Mouse (Mus musculus) heart, embryonic 16.5 days (tissue): Measurements from ENCODE around the gene Fndc3b. TPM values are rescaled to one million over a fixed set of nuclear protein-coding genes. Genes with fewer than 3 reads are reported as not detected.

Source experiments
- ATAC-seq: fragments of 200-750 bp; cut with Nextera tagmentation; replicated peaks from 2 replicates; pipeline ENCODE4 v1.8.0; 2017; ENCODE audit warnings: moderate number of reproducible peaks; ENCODE audit not compliant: insufficient read depth, low FRiP score; ENCODE audit errors: extremely low read depth
- H3K27ac ChIP-seq: fragments of 300-500 bp; sonication (generic); 2 replicates; pipeline ENCODE4 v1.5.1; 2014; ENCODE audit warnings: mild to moderate bottlenecking, low read length, control low read depth, moderate library complexity
- H3K27me3 ChIP-seq: fragments of 300-500 bp; sonication (generic); 2 replicates; pipeline ENCODE4 v1.6.1; 2014; ENCODE audit warnings: low read length, mixed read lengths; ENCODE audit not compliant: control insufficient read depth, insufficient read depth
- H3K36me3 ChIP-seq: fragments of 300-500 bp; sonication (generic); 2 replicates; pipeline ENCODE4 v1.6.1; 2014; ENCODE audit not compliant: control insufficient read depth, insufficient read depth
- H3K4me1 ChIP-seq: fragments of 300-500 bp; sonication (generic); 2 replicates; pipeline ENCODE4 v1.6.1; 2014; ENCODE audit warnings: low read length, mixed read lengths; ENCODE audit not compliant: control insufficient read depth, insufficient read depth
- H3K4me2 ChIP-seq: fragments of 300-500 bp; sonication (generic); 2 replicates; pipeline ENCODE4 v1.6.1; 2014; ENCODE audit warnings: low read depth, mild to moderate bottlenecking, control low read depth, low read length
- H3K4me3 ChIP-seq: fragments of 300-500 bp; sonication (generic); 2 replicates; pipeline ENCODE4 v1.5.1; 2014; ENCODE audit warnings: mild to moderate bottlenecking, control low read depth, low read length
- H3K9ac ChIP-seq: fragments of 300-500 bp; sonication (generic); 2 replicates; pipeline ENCODE4 v1.6.1; 2014; ENCODE audit warnings: low read length, control low read depth
- H3K9me3 ChIP-seq: fragments of 300-500 bp; sonication (generic); replicated peaks from 2 replicates; pipeline ENCODE4 v1.6.1; 2016; ENCODE audit warnings: low read length; ENCODE audit not compliant: control insufficient read depth
- WGBS: fragments of 180-500 bp; shearing (Covaris S2); extraction: QIAGEN DNeasy Blood & Tissue Kit; methylation state at CpG from one replicate; pipeline ENCODE4 v1.1.7; 2014; 5-methylcytosine and 5-hydroxymethylcytosine counted together
- polyA plus RNA-seq: library from polyadenylated mRNA; unstranded; fragments of >200 nt; fragmentation: Nextera tagmentation; extraction: Ambion mirVana; gene quantifications from 2 replicates; pipeline ENCODE4 v1.2.1, GENCODE M21; 2015

The Fndc3b gene
- polyA plus RNA-seq, 1 experiment from 2014 or later, result 21.7 TPM

GRCm38 (mm10) chr3:27663221-27663620 is 47.9 kb downstream of the Fndc3b start:
- 40% methylated on average over 5 of the region's 5 CpGs for WGBS
- Histone ChIP-seq H3K9me3 (no peaks in the 10 kb centered on the region), H3K4me2 (no peak overlapping the region), H3K36me3 (no peaks in the 10 kb centered on the region), H3K9ac (no peak overlapping the region), H3K4me3 (no peak overlapping the region), H3K27ac (peak overlapping the region; percentile 66), H3K4me1 (peaks cover 49% of the 10 kb centered on the region), H3K27me3 (no peaks in the 10 kb centered on the region)
- ATAC-seq, result no peak

DNA sequence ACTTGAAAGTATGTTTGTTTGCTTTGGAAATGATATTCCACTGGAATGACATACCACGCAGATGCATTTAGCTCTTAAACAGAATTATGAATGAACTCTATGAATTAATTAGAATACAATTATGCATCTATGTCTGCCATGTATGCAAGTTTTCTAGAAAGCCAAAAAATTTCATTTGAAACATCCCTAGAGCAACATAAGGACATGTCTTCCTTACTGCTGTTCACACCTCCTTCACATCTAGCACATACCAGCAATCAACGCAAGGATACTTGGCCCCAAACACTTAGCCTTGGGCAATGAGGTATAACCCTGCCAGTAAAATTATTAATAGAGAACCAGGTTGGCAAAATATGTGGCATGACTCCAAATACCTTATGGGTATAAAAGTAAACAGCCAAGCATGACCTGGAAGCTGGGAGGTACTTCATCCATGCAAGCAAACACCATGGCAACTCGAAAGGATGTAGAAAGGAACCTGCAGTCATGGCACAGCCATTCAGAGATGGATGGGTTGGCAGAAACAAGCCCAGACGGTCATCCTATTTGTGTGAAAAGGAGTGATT is 52.8 kb downstream of the Fndc3b start:
- Histone ChIP-seq H3K4me2 (no peak overlapping the region), H3K27me3 (no peaks in the 10 kb centered on the region), H3K27ac (no peak overlapping the region), H3K9me3 (no peaks in the 10 kb centered on the region), H3K9ac (no peak overlapping the region), H3K4me1 (peaks cover 69% of the 10 kb centered on the region), H3K36me3 (no peaks in the 10 kb centered on the region), H3K4me3 (no peak overlapping the region)
- ATAC-seq, result no peak
- 73% methylated on average over 4 of the region's 4 CpGs for WGBS

DNA sequence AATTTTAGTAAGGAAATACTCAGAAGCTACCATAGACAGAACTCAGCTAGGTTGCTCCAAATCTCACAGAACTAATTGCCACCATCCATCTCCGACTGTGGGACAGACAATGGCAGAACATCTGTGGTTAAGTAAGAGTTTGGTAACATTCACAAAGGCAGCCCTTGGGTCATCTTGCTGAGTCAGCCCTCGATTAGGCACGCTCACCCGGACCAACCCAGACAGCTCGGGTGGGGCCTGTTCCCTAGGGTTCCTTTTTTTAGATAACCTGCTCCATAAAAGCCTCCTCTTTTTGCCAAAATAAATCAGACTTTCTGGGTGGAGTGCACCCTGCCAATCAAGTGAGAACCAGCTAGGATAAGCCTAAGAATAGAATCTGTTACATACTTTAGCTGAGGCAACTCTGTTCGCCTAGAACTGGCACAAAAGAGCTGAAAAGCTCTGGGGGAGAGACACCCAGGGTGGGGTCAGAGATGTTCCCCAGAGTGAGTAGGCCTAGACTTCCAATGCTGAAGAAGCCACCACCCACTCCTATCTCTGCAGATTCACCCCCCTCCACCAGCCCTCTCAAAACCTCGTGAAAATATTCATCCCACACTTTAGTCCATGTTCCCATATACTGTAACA is 54.2 kb downstream of the Fndc3b start:
- Histone ChIP-seq H3K4me2 (peak overlapping the region; percentile 38), H3K9me3 (no peaks in the 10 kb centered on the region), H3K4me3 (no peak overlapping the region), H3K9ac (peak overlapping the region; percentile 38; the same call in 1 of the 2 replicates), H3K36me3 (no peaks in the 10 kb centered on the region), H3K4me1 (peaks cover 73% of the 10 kb centered on the region), H3K27ac (peak overlapping the region; percentile 84), H3K27me3 (no peaks in the 10 kb centered on the region)
- WGBS, result 24% methylated on average over 7 of the region's 7 CpGs
- peak; percentile 24 for ATAC-seq

DNA sequence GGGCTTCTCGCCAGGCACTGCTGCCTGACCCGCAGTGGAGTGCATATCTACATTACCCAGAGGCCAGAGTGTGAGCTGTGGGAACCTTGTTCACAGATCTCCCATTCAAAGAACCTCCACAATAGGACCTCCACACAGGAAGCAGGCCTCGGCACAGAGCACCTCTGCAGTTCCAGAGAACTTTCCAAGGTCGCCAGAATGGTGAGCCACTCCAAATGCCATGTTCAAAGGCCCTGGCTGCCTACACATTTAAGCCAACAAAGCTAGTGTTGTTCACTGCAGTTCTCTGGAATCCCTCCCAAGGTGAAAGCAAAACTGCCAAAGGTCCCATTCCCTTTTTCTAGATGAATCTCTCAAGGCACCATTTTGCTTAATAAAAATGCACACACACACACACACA is 55.4 kb downstream of the Fndc3b start:
- Histone ChIP-seq H3K4me1 (peaks cover 74% of the 10 kb centered on the region), H3K9me3 (no peaks in the 10 kb centered on the region), H3K36me3 (no peaks in the 10 kb centered on the region), H3K4me3 (no peak overlapping the region), H3K27me3 (no peaks in the 10 kb centered on the region), H3K4me2 (no peak overlapping the region), H3K27ac (peak overlapping the region; percentile 84), H3K9ac (peak overlapping the region; percentile 2; the same call in 1 of the 2 replicates)
- 29% methylated on average over 4 of the region's 4 CpGs for WGBS
- no peak for ATAC-seq

DNA sequence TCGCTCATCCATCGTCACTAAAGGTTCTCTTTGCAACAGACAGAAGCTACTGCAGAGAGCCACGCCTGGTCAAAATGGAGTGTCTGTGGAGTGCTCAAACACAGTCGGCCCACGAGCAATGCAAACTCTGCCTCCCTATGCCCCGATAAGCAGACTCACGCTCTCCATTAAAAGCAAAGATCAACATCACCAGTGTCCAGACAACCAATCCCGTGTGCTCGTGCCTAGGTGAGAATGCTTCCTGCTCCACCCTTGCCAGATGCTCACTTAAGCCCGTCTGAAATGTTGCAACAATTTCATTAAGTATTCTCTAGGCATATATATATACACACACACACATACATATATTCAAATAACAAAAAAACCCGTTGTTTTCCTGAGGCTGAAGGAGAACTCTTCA is 56.1 kb downstream of the Fndc3b start:
- H3K4me2 ChIP-seq, result no peak overlapping the region
- 75% methylated on average over 11 of the region's 11 CpGs for WGBS
- peaks cover 74% of the 10 kb centered on the region for H3K4me1 ChIP-seq
- H3K4me3 ChIP-seq, result no peak overlapping the region
- peak overlapping the region; percentile 84 for H3K27ac ChIP-seq
- H3K36me3 ChIP-seq, result no peaks in the 10 kb centered on the region
- no peak for ATAC-seq
- H3K27me3 ChIP-seq, result no peaks in the 10 kb centered on the region
- H3K9me3 ChIP-seq, result no peaks in the 10 kb centered on the region
- no peak overlapping the region for H3K9ac ChIP-seq

- Histone ChIP-seq H3K4me2 (no peak overlapping the region), H3K4me3 (no peak overlapping the region), H3K27me3 (no peaks in the 10 kb centered on the region), H3K9ac (peak overlapping the region; percentile 14; the same call in 1 of the 2 replicates), H3K27ac (peak overlapping the region; percentile 61), H3K4me1 (peaks cover 80% of the 10 kb centered on the region), H3K36me3 (no peaks in the 10 kb centered on the region), H3K9me3 (no peaks in the 10 kb centered on the region)
- WGBS, result 37% methylated on average over 9 of the region's 9 CpGs
- no peak for ATAC-seq
These were observed 58.6 kb downstream of the Fndc3b start for GRCm38 (mm10) chr3:27652451-27653011.

DNA sequence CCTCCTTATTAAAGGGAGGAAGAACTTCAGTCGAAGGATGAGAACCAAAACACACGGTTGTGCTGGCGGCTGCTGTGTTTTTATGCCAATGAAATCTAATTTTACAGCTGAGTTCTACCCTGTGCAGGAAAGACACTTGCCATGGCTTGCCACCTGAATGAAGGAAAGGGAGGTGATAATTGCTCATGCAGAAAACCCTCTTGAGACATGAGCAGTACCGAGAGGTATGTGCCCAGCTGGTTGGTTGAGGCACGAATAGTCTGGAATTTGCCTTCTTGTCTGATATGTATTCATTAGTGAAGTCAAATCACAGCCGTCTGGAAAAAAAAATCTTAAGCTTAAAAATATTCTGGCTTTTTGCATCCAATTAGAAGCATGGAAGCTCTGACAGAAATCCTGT is 59.4 kb downstream of the Fndc3b start:
- Histone ChIP-seq H3K4me3 (no peak overlapping the region), H3K9ac (no peak overlapping the region; the same call in 1 of the 2 replicates), H3K4me2 (no peak overlapping the region), H3K9me3 (no peaks in the 10 kb centered on the region), H3K27ac (peak overlapping the region; percentile 58), H3K4me1 (peaks cover 80% of the 10 kb centered on the region), H3K36me3 (no peaks in the 10 kb centered on the region), H3K27me3 (no peaks in the 10 kb centered on the region)
- no peak for ATAC-seq
- 48% methylated on average over 6 of the region's 6 CpGs for WGBS

DNA sequence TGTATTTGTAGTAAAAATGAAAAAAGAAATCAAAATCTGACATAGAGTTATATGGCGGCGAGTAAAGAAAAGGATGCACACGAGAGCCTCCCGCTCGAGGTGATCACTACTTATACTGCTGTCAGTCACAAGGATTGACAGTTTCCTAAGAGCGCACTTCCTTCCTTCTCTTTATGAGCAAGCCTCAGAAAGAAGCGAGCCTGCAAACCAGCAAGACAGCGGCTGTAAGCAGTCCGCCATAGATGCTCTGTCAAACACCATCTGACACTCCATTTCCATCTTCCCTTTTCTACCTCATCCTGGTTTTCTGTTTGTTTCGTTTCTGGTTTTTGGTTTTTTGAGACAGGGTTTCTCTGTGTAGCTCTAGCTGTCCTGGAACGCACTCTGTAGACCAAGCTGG is 61.0 kb downstream of the Fndc3b start:
- H3K27me3 ChIP-seq, result no peaks in the 10 kb centered on the region
- H3K36me3 ChIP-seq, result no peaks in the 10 kb centered on the region
- H3K27ac ChIP-seq, result no peak overlapping the region
- no peak overlapping the region for H3K9ac ChIP-seq
- H3K4me3 ChIP-seq, result no peak overlapping the region
- ATAC-seq, result no peak
- no peak overlapping the region for H3K4me2 ChIP-seq
- 83% methylated on average over 11 of the region's 11 CpGs for WGBS
- no peaks in the 10 kb centered on the region for H3K9me3 ChIP-seq
- peaks cover 78% of the 10 kb centered on the region for H3K4me1 ChIP-seq

DNA sequence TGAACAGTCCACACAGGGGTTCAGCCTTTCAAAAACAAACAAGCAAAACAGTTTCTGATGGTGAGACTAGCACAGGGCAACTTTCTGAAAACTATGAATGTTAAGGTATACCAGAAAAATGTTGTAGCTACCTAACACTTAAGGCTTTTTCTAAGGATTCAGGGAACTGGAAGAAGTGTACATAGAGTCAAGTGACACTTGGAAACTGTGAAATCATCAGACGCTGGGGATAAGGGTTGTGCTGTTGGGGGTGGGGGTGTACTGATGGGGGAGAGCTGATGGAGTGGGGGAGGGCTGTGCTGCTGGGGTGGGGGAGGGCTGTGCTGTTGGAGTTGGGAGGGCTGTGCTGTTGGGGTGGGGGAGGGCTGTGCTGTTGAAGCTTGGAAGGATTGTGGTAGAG is 61.8 kb downstream of the Fndc3b start:
- no peak for ATAC-seq
- Histone ChIP-seq H3K9me3 (no peaks in the 10 kb centered on the region), H3K27me3 (no peaks in the 10 kb centered on the region), H3K27ac (peak overlapping the region; percentile 40; the same call in 1 of the 2 replicates), H3K36me3 (no peaks in the 10 kb centered on the region), H3K9ac (no peak overlapping the region), H3K4me2 (no peak overlapping the region), H3K4me1 (peaks cover 78% of the 10 kb centered on the region), H3K4me3 (no peak overlapping the region)
- WGBS, result 28% methylated on average over 1 of the region's 1 CpGs
